Mouse (Mus musculus): ENCODE measurements around the gene Zfp446.

GRCm38 (mm10) chr7:13003380-13003779 is 25.7 kb downstream of the Zfp446 start:
- TF ChIP-seq GATA1 (IDR thresholded peaks at IDR 0.05; ENCODE audit: borderline replicate concordance, low read length) (no peak), FLI1 (IDR thresholded peaks at IDR 0.05; ENCODE audit: low read length) (no peak)
